Mouse (Mus musculus) urinary bladder, adult 18-20 months (tissue): ENCODE data around the gene Top1.

Experiments
- DNase-seq, 2 experiments: peaks; one replicate each; pipeline ENCODE4 v3.0.0; 2022; ENCODE audit warnings: low spot score in 2 of 2, mixed read lengths in 2 of 2

Gene Top1

DNA sequence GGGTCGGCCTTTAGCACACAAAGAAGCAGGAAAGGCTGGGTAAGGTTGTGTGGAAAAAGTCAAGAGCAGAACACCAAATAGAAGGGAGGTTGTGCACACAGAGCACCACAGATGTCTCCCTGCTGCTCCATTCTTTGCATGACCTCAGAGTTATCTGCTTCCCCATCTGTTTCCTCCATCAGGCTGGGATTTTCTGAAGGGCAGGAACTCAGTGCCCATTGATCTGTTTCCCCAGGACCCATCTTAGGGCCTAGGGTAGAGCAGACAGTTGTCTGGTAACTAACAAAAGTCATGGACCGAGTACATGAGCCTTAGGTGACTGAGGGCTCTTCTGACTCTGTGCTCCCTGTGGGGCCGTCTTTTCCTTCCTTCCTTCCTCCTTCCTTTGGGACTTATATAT, 95.9 kb downstream of the Top1 start:
- no peak for DNase-seq

DNA sequence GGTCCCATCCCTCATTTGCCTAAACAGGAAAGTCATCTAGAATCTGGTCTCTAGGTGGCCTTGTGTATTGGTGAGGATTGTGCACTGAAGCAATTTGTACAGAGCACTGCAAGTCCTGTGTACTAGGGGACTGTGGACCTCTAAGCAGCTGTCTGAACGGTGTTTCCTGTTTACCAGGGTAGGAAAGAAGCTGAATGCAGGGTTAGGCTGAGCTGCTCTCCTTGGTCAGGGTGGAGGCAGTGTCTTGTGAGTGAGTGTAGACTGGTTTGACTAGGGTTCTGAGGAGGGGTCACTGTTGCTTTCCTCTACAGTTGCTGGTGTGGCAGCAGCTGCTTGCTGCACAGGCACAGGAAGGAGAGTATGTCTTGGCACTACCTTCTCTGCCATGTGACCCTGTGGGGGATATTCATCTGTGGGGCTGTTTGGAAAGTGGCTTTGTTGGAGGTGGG, 96.5 kb downstream of the Top1 start:
- no peak for DNase-seq

DNA sequence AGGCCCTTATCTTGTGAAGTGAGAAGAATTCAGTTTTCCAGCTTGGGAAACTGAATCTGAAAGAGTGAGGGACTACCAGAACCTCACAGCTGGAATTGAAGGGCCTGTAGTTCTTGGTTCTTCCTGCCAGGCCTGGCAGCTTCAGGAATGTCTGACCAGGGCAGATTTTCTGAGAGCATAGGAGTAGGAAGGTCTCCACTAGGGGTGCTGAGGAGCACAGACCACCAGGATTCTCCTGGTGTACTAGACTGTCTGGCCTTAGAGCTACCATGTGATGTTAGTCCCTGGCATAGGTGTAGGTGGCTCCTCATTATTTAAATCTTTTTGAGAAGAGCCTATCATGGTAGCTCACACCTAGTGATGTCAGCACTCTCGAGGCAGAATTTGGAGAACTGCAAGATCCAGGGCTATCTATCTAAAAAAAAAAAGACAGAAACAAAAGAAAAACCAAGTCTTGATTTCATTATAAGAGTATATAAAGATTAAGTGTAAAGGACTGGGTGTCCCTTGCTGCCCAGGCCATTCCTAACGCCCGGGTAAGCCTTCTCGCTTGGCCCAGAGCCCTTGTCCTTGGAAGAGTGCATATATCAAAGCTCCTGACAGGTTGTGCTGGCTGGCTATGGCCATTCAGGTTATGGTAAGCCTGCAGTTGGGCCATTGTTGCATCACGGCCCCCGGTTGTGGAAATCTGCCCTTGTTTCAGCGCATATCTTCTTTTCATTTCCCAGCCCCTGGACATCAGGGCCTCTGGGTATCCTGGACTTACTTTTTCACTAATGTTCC, 98.5 kb downstream of the Top1 start:
- no peak for DNase-seq

DNA sequence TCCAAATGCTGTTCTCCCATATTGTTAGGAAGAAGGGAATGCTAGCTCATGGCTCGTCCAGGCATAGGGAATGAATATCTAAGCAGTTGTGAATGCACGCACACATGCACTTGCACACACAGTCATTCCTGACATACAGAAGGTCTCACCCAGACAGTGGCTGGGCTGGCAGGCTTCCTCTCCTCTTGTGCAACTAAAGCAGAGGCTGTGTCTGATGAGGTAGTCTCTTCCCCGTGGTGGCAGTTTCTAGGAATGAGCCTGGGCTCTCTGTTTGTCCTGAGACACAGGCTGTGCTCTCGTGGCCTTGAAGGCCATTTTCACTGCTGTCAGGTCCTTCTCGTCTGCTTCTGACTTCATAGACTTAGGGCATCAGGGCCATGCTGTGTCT, 99.1 kb downstream of the Top1 start:
- DNase-seq: no peak

DNA sequence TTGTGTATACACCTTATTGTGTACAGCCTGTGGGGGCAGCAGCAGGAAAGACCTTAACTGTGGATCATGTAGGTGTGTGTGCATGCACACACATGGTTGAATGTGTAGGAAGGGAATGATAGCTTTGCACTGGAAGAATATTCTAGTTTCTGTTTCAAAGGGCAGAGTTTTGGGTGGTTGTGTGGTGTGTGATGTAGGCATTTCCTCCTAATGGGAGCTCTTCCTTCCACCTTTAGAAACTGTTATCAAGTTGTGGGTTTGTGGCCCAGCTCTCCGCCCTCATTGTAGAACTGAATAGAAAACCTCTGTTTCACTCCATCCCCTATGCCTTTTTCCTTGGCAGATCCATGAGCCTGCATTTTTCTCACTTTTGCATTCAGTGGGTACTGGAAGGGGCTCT, 99.8 kb downstream of the Top1 start:
- no peak for DNase-seq

DNA sequence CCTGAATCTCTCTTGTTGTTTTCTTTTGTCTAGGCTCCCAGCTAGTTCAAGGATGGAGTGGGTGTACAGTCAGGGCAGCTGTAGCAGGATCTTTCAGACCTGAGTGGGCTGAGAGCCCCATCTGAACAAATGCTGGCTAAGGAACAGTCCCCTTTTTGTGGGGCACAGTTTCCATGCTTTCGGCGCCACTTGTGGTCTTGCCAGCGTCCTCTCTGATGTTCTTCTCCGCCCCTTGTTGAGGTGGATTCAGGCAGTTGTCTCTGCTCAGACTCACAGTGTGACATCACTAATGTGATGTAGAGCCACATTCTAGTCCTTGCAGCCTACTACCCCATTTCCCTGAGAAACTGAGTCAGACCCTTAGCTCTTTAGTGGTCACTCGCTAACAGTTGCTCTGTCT, 100.9 kb downstream of the Top1 start:
- no peak for DNase-seq

DNA sequence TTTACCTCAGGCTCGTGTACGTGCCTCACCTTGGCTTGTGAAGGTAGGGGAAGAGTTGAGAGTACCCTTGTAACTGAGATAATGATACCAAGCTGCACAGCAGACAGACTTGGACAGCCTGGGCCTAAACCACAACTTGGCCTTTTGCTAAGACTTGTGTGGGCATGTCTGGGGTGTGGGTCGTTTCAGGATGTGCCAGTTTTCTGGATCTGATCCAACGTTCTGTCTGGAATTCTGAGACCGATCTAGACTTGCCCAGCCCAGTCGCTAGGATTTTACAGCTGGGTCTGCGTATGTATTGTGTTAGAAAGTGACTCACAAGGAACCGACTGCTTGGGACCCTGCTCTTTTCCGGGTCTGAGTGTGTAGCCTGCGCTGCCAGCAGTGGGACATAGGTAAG, 101.4 kb downstream of the Top1 start:
- DNase-seq: peak in 1 of 2 experiments; percentile 66

DNA sequence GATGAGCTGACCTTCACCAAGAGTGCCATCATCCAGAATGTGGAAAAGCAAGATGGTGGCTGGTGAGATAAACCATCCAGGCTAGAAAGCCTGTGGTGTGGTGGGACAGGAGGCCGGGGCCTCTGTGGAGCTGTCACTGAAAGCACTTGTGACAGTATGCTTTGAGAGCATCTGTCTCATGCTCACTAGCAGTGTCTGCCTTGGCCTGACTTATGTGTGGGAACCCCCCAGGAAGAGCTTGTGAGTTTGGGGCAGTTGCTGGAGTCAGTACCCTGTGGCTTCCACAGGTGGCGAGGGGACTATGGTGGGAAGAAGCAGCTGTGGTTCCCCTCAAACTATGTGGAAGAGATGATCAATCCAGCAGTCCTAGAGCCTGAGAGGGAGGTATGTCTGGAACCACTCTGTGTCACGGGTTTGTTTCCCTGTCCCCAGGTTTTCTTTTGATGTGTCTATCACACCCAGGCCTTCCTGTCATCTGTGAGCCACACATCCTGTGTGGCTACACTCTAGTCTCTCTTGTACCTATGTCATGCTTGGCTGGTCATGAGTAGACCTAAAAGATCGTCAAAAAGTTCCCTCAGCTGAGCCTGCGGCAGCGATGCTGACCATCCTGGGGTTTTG, 111.0 kb downstream of the Top1 start:
- DNase-seq: no peak

DNA sequence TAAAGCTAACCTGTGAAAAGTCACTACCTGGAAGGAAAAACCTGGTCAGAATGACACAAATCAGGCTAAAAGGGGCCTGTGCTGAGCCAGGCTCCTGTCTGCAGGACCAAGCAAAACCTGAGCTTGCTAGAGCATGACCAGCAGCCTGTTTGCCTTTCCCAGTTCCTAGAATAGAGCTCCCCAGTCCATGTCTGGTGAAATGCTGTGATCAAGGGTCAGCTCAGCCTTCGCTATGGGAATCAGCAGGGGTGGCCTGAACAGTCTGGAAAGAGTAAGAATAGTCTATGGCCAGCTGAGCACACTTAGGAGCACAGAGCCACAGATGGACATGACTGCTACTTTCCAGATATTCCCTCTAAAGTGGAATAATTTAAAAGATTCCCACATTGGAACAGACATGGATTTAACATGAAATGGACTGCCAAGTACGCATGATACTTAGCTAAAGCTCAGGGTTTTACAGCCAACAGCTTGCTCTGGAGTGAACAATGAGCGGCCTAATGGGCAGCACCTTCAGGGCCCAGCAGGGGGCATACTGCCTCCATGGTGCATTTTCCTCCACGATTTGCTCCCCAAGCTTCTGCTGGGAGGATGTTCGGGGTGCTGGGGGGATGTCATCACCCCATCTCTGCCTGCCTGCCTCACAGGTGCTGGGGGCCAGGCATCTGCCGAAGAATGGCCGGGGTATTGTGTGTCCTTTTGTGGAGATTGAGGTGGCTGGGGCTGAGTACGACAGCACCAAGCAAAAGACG, 114.9 kb downstream of the Top1 start:
- DNase-seq: no peak

DNA sequence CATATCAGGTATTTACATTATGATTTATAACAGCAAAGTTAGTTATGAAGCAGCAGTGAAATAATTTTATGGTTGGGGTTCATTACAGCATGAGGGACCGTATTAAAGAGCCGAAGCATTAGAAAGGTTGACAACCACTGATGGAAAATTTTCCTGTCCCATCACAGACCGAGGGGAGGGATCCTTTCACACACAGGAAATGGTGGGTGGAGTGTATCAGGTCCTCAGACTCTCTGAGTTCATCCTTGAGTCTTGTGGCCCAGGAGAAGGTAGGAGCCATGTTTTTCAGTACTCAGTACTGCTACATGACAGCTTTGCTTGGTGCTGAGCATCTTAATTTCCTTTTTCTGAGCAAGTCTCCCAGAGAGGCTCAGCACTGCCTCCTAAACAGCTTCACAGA, 118.1 kb downstream of the Top1 start:
- DNase-seq: no peak

DNA sequence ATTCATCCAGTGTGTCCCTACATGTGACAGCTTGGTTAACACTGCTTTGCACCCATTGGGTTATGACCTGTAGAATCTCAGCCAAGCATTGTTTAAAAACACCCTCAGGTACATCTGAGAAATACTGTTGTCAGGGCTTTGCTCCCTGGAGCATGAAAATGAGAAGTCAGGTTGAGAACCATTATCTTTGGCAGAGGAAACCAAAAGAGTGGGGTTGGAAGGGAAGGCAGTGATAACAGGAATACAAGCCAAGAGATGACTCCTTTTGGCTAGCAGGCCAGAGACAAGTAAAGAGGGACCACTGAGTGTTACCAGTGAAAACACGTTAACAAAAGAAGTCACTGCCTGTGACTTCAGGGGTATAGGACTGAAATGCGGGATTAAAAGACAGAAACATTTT, 118.7 kb downstream of the Top1 start:
- no peak for DNase-seq

DNA sequence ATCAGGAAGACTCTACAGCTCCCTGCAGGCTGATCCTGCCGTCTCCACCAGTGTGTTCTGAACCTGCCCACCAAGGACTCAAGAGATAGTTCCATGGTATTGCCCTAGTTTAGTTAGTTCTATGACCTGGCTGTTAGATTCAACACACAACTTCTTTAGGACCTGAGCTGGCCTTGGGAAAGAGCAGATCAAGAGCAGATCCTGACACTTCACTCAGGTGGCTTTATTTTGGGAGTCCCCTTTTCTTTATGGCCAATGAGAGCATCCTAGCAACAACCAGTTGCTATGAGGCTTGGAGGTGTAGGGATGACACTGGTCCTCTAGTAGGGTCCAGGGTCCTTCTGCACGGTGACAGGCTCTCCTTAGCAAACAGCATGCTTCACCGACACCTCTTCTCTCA, 119.4 kb downstream of the Top1 start:
- DNase-seq: no peak

DNA sequence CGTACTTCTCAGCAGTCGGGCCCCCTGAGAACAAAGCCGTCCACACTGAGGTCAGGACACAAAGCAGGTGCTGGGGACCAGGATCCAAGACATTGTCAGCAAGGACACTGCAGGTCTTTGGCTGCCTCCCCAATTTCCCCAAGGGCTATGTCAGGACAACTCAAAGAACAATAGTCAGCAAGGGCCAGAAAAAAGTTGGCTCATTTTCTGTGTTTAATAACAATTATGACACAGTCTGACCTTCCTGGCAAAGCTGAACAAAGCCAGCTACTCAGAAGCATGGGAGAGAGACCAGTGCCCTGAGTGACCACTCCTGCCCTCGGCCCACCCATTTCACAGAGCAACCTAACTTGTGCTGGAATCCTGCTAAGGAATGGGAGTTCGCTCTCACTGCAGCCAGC, 120.7 kb downstream of the Top1 start:
- DNase-seq: no peak

DNA sequence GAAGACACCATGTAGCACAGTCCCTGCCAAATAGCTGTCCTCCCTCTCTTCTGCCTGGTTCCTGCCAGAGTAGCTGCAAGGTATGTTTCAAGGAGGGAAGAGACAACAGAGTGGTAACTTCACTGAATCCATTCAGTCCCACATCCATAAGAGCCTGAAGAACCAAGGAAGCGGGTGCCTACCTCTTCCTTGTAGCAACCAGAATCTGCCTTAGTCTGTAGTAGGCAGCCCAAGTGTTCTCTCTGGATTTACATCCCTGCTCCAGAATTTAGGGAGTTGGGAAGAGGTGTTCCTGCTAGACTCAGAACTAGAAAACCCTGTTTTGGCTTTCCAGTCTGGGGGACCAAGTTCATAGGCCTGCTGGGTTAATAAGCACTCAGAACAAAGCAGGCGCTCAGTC, 121.5 kb downstream of the Top1 start:
- DNase-seq: no peak

DNA sequence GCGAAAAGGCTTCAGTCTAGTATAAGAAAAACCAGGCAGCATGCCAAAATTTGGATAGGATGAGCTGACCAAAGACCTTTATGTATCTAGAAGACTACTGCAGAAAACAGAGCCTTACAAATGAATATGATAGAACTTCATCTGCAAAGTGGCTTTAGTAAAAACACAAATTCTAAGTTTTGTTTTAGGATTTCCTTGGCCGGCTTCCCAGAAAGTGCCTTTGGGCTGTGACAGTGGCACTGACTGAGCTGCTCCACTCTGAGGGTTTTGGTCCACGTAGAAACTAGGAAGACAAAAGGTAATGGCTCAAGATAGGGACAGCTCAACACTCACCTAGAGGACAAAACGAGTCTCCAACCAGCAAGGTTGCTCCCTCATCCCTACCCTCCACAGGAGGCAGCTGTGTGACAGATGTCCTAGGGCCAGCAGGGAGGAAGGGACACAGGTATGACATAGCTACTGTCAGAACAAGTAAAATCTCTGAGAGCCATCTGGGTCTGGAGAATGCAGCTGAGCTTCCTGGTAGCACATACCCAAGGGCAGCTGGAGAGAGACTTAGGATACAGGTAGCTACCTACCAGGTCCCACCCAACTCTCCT, 122.5 kb downstream of the Top1 start:
- no peak for DNase-seq

DNA sequence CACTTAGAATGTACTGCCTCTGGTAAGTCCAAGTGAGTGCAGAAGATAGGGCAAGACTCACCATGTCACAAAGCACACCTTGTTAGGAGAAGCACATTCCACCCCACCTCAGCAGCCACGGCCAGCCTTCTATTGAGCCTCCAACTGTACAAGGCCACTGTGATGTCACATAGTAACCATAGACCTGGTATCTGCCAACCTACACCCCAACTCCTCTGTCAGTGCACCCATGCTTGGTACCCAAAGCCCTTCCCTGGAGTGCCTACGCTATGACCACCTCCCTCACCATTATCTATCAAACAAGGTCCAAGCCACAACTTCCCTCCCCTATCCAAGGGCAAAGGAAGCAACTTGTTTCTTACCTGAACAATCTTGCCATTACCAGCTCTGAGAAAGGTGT, 123.3 kb downstream of the Top1 start:
- DNase-seq: no peak

DNA sequence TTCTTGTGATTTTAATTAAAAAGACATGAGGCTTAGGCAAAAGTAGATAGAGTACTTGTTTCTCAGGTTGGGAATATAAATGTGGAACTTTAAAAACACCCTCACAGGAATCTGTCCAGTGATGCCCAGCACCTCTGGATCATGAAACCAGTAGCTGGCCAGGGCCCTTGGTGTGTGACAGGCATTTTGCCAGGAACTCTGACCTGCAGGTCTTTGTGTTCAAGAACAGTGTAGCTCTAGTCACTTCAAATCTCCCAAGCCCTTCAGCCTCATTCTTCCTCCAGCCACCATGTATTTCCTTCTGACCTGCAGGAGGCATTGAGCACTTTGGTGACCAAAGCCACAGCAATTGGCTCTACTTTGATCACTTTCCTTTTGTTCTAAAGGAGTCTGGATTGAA, 124.7 kb downstream of the Top1 start:
- DNase-seq: no peak

DNA sequence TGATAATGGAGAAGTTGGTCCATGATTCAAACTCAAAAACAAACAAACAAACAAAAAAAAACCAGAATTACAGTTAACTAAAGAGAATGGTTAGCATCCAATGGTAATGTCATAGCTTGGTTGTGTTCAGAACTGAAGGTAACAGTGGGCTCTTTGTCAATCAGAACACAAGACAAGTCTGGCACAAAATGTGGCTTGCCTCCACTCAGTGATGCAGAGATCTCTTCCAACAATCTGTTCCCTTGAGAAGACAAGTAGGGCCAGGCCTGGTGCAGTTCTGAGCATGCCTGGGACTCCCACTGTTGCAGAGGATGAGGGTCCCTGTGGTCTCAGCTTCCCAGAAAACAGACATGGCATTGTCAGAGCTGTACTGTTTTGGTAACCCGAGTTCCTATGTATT, 125.2 kb downstream of the Top1 start:
- no peak for DNase-seq

DNA sequence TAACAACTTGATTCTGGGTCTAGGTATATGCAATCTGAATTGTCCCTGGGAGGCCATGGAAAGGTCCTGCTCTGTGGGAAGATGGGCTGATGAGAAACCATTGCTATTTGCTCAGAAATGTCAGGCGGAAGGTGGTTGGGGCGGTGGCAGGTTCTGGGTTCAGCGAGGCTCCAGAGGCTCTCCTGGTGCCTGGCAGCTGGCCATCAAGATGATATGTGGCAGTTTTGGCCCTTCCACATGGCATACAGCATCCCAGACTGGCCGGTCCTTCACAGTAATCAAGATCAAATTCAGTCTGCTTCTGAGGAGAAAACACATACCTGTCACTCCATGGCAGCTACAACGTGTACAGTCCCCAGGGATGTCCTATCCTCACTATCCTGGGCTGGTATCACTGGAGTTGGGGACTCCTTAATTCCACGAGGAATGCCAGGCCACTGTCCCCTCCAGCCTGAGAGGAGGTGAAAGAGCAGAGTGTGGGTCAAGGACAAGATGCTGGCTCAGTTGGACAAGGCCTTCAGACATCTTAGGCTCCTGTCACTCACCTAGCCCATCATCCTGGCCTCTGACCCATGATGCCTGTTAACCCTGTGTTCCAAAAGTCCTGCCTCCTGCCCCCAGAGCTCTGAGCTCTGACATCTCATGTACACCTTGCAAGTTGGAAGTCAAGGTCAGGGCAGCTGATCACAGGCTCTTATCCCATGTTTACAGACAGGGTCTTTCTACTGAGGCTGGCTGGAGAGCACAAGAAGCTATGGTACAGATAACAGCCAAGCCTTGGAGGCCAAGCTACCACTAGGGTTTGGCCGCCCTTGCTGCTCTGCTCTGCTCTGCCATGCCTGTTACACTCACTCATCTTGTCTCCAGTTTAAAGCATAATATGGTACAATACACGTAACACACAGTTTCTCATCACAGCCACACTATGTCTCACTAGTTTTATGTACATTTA, 125.9 kb downstream of the Top1 start:
- no peak for DNase-seq
